Comparison of ENCODE assay signal across 23 mouse cellular contexts in genomic region chr2:147718936-147719335, GRCm38 (mm10).
"Had no signal": no experiment of that assay in that cellular context is flagged by ENCODE, and none has a peak within 500 bp of the region (broad histone marks: within the 10 kb centered on the region; RNA-seq: fewer than 3 reads in every experiment).

No protein-coding gene starts in this region.

- DNase-seq: cerebellum, adult 9-11 months; cerebellum, postnatal 10 days; cerebellum, postnatal 14 days; cerebellum, postnatal 25 days; cerebellum, postnatal 36 days; embryo, embryonic 11 days; forebrain, postnatal 0 days; gastrocnemius, adult 2 months; gastrocnemius, postnatal 10 days; gastrocnemius, postnatal 14 days; gastrocnemius, postnatal 25 days; gastrocnemius, postnatal 36 days; heart, adult 11 months; heart, adult 18-20 months; heart, adult 2 months had no signal

- ATAC-seq: forebrain, embryonic 13.5 days; forebrain, embryonic 14.5 days; forebrain, embryonic 15.5 days; forebrain, embryonic 16.5 days; forebrain, postnatal 0 days had no signal

- H3K27me3 ChIP-seq: embryonic facial prominence, embryonic 12.5 days; embryonic facial prominence, embryonic 13.5 days; embryonic facial prominence, embryonic 15.5 days; forebrain, embryonic 12.5 days; forebrain, embryonic 13.5 days; forebrain, embryonic 15.5 days had no signal
